Mouse (Mus musculus) limb, embryonic 10.5 days (tissue): ENCODE results near the gene Fam107b. TPM values are rescaled to one million over a fixed set of nuclear protein-coding genes. Genes with fewer than 3 reads are reported as not detected.
"Not testable (repeated sequence)": the region's sequence is repeated elsewhere in the genome, so short reads cannot be mapped to it uniquely, and the experiment has no call there.

Source experiments
- DNase-seq: peaks from one replicate; pipeline ENCODE4 v3.0.0-alpha.2; 2017; ENCODE audit warnings: low spot score
- H3K27ac ChIP-seq: fragments of 300-500 bp; sonication (generic); 2 replicates; pipeline ENCODE4 v1.5.1; 2016; ENCODE audit warnings: mild to moderate bottlenecking
- H3K27me3 ChIP-seq: fragments of 300-500 bp; sonication (generic); 2 replicates; pipeline ENCODE4 v1.6.1; 2016; ENCODE audit warnings: low read depth, mild to moderate bottlenecking; ENCODE audit not compliant: poor library complexity, severe bottlenecking
- H3K36me3 ChIP-seq: fragments of 300-500 bp; sonication (generic); 2 replicates; pipeline ENCODE4 v1.6.1; 2016; ENCODE audit warnings: mild to moderate bottlenecking, moderate library complexity
- H3K4me1 ChIP-seq: fragments of 300-500 bp; sonication (generic); 2 replicates; pipeline ENCODE4 v1.6.1; 2016
- H3K4me3 ChIP-seq: fragments of 300-500 bp; sonication (generic); 2 replicates; pipeline ENCODE4 v1.5.1; 2016; ENCODE audit warnings: mild to moderate bottlenecking, moderate library complexity
- H3K9me3 ChIP-seq: fragments of 300-500 bp; sonication (generic); replicated peaks from 2 replicates; pipeline ENCODE4 v1.6.1; 2016; ENCODE audit warnings: mild to moderate bottlenecking
- WGBS: fragments of 180-500 bp; shearing (Covaris S2); methylation state at CpG from one replicate; pipeline ENCODE4 v1.1.7; 2016; 5-methylcytosine and 5-hydroxymethylcytosine counted together
- polyA plus RNA-seq: library from polyadenylated mRNA; unstranded; fragments of >200 nt; fragmentation: Nextera tagmentation; extraction: Ambion mirVana; gene quantifications from 2 replicates; pipeline ENCODE4 v1.2.1, GENCODE M21; 2016

Gene Fam107b
- polyA plus RNA-seq, 1 experiment from 2014 or later: 48.8 TPM

- 71% methylated on average over 4 of the region's 4 CpGs for WGBS
- H3K36me3 ChIP-seq: no peaks in the 10 kb centered on the region
- no peak overlapping the region for H3K4me3 ChIP-seq
- 0 out of 2 replicates have a peak, but pooled peaks cover 4% of the 10 kb centered on the region for H3K4me1 ChIP-seq
- DNase-seq: no peak
- no peak overlapping the region for H3K27ac ChIP-seq
- no peaks in the 10 kb centered on the region for H3K9me3 ChIP-seq
- no peaks in the 10 kb centered on the region for H3K27me3 ChIP-seq
These were observed 119.9 kb downstream of the Fam107b start for GRCm38 (mm10) chr2:3690221-3690620.

DNA sequence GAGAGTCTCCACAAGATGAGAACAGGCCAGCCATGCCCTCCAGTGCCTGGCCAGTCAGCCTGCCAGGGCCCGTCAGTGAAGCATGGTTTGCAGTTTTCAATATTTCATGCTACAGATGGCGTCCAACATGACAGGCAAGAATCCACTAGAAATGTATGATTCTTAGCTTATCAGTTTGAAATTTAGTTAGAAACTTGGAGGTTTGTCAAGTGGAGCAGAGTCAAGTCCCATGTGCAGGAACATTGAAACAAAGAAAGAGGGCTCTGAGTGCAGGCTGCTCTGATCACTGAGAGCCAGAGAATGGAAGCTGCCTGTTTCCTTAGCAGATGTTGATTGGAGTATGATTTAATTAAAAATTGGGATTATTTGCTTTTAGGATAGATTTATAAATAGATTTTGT is 122.5 kb downstream of the Fam107b start:
- Histone ChIP-seq H3K9me3 (no peaks in the 10 kb centered on the region), H3K4me3 (no peak overlapping the region), H3K4me1 (0 out of 2 replicates have a peak, but pooled peaks cover 4% of the 10 kb centered on the region), H3K27me3 (no peaks in the 10 kb centered on the region), H3K27ac (no peak overlapping the region), H3K36me3 (no peaks in the 10 kb centered on the region)
- WGBS: 89% methylated on average over 2 of the region's 2 CpGs
- no peak for DNase-seq

- WGBS: 89% methylated on average over 5 of the region's 5 CpGs
These were observed 125.6 kb downstream of the Fam107b start for GRCm38 (mm10) chr2:3695900-3696299.

GRCm38 (mm10) chr2:3700368-3700767 is 130.1 kb downstream of the Fam107b start:
- 92% methylated on average over 1 of the region's 1 CpGs for WGBS
- Histone ChIP-seq H3K4me1 (peaks cover 7% of the 10 kb centered on the region; the same call in 1 of the 2 replicates), H3K27ac (no peak overlapping the region), H3K4me3 (no peak overlapping the region), H3K36me3 (no peaks in the 10 kb centered on the region), H3K9me3 (no peaks in the 10 kb centered on the region), H3K27me3 (no peaks in the 10 kb centered on the region)
- no peak for DNase-seq

More at GRCm38 (mm10) chr2:3695900-3696299, 125.6 kb downstream of the Fam107b start:
- DNase-seq: no peak
- Histone ChIP-seq H3K27ac (no peak overlapping the region), H3K9me3 (no peaks in the 10 kb centered on the region), H3K4me3 (no peak overlapping the region), H3K4me1 (no peaks in the 10 kb centered on the region), H3K27me3 (no peaks in the 10 kb centered on the region), H3K36me3 (no peaks in the 10 kb centered on the region)

- Histone ChIP-seq H3K36me3 (no peaks in the 10 kb centered on the region), H3K9me3 (no peaks in the 10 kb centered on the region), H3K27me3 (no peaks in the 10 kb centered on the region), H3K27ac (no peak overlapping the region), H3K4me1 (peaks cover 7% of the 10 kb centered on the region; the same call in 1 of the 2 replicates), H3K4me3 (no peak overlapping the region)
- 88% methylated on average over 7 of the region's 7 CpGs for WGBS
- DNase-seq: no peak
These were observed 132.4 kb downstream of the Fam107b start for GRCm38 (mm10) chr2:3702640-3703190.

DNA sequence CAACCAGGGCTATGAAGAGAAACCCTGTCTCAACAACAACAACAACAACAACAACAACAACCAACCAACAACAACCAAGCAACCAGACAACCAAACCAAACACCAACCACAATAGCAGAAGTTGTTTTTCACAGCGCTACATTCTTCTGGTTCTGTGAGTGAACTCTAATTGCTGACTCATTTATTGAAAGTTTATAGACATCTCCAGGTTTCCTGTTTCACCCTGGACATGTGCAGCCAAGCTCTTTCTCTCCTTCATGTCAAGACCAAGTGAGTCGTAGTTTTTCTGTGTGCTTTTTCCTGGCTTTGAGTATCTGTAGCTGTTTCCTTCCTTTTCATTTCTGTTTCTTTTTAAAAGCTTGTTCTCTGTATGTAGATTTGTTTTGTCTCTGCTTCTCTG is 133.5 kb downstream of the Fam107b start:
- H3K27ac ChIP-seq: no peak overlapping the region
- no peaks in the 10 kb centered on the region for H3K27me3 ChIP-seq
- H3K4me3 ChIP-seq: no peak overlapping the region
- H3K4me1 ChIP-seq: peaks cover 7% of the 10 kb centered on the region; the same call in 1 of the 2 replicates
- no peaks in the 10 kb centered on the region for H3K36me3 ChIP-seq
- no peaks in the 10 kb centered on the region for H3K9me3 ChIP-seq
- DNase-seq: no peak
- WGBS: 87% methylated on average over 2 of the region's 2 CpGs

GRCm38 (mm10) chr2:3704311-3705162 is 134.2 kb downstream of the Fam107b start:
- no peaks in the 10 kb centered on the region for H3K27me3 ChIP-seq
- peaks cover 7% of the 10 kb centered on the region; the same call in 1 of the 2 replicates for H3K4me1 ChIP-seq
- H3K9me3 ChIP-seq: no peaks in the 10 kb centered on the region
- no peak for DNase-seq
- 74% methylated on average over 9 of the region's 9 CpGs for WGBS
- H3K27ac ChIP-seq: no peak overlapping the region
- no peak overlapping the region for H3K4me3 ChIP-seq
- H3K36me3 ChIP-seq: no peaks in the 10 kb centered on the region

DNA sequence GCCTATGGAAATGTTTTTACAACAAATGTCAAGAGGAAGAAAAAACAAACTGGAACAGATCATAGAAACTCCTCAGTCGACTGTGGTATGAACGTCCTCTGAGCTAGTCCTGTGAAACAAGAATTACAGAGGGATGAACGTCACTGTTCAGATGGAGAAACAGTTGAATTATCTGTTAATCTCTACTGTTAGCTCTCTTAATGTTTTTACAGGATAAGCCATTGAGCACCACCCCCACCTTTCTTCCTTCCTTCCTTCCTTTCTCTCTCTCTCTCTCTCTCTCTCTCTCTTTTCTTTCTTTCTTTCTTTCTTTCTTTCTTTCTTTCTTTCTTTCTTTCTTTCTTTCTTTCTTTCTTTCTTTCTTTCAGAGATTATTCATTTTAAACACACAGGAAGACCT is 135.0 kb downstream of the Fam107b start:
- H3K4me3 ChIP-seq, H3K36me3 ChIP-seq, H3K4me1 ChIP-seq, H3K9me3 ChIP-seq, H3K27ac ChIP-seq, H3K27me3 ChIP-seq, DNase-seq: not testable (repeated sequence)
- 84% methylated on average over 3 of the region's 3 CpGs for WGBS

DNA sequence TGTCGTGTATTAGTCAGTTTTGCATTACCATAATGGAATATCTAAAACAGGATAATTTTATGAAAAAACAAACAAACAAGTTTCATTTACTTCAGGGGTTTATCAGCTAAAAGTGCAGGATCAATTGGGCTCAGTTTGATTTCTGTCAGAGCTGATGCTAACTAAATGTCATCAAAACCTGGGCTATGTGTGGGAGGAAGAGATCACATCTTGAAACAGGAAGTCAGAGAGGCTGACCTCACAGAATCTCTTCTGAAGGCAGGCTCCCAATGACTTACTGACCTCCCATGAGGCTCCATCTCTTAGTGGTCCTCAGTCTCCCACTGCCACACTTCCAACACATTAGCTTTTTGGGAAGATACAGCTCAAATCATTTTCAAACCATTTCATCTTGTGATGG is 136.9 kb downstream of the Fam107b start:
- H3K36me3 ChIP-seq: no peaks in the 10 kb centered on the region
- no peak overlapping the region for H3K4me3 ChIP-seq
- H3K27me3 ChIP-seq: no peaks in the 10 kb centered on the region
- H3K9me3 ChIP-seq: no peaks in the 10 kb centered on the region
- no peak overlapping the region for H3K27ac ChIP-seq
- H3K4me1 ChIP-seq: peaks cover 7% of the 10 kb centered on the region; the same call in 1 of the 2 replicates
- no peak for DNase-seq
- WGBS: 80% methylated on average over 1 of the region's 1 CpGs

GRCm38 (mm10) chr2:3708621-3709020 is 138.3 kb downstream of the Fam107b start:
- 93% methylated on average over 4 of the region's 4 CpGs for WGBS
- DNase-seq: no peak
- no peak overlapping the region for H3K27ac ChIP-seq
- no peaks in the 10 kb centered on the region for H3K36me3 ChIP-seq
- peaks cover 7% of the 10 kb centered on the region; the same call in 1 of the 2 replicates for H3K4me1 ChIP-seq
- no peaks in the 10 kb centered on the region for H3K9me3 ChIP-seq
- H3K4me3 ChIP-seq: no peak overlapping the region
- no peaks in the 10 kb centered on the region for H3K27me3 ChIP-seq

GRCm38 (mm10) chr2:3709882-3710281 is 139.6 kb downstream of the Fam107b start:
- no peaks in the 10 kb centered on the region for H3K36me3 ChIP-seq
- no peak overlapping the region for H3K4me3 ChIP-seq
- no peaks in the 10 kb centered on the region for H3K27me3 ChIP-seq
- H3K4me1 ChIP-seq: peaks cover 10% of the 10 kb centered on the region
- 91% methylated on average over 2 of the region's 2 CpGs for WGBS
- no peaks in the 10 kb centered on the region for H3K9me3 ChIP-seq
- H3K27ac ChIP-seq: no peak overlapping the region
- no peak for DNase-seq

DNA sequence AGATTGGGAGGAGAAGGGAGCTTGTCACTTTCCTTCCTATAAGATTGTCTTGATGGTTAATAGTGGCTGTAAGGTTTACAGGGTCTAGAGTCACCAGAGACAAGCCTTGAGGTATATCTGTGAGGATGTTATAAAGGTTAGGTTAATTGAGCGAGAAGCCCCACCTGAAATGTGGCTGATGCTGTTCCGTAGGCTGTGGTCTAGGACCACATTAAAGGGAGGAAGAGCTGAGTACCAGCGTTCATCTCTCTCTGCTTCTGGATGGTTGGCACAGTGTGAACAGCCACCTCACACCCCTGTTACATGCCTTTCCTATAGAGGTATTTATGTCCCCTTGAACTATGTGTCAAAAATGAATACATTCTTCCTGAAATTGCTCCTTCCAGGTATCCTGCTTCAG is 140.2 kb downstream of the Fam107b start:
- Histone ChIP-seq H3K36me3 (no peaks in the 10 kb centered on the region), H3K4me3 (no peak overlapping the region), H3K9me3 (no peaks in the 10 kb centered on the region), H3K4me1 (peaks cover 16% of the 10 kb centered on the region), H3K27me3 (no peaks in the 10 kb centered on the region), H3K27ac (no peak overlapping the region)
- no peak for DNase-seq
- whole genome bisulfite sequencing: 93% methylated on average over 3 of the region's 3 CpGs

DNA sequence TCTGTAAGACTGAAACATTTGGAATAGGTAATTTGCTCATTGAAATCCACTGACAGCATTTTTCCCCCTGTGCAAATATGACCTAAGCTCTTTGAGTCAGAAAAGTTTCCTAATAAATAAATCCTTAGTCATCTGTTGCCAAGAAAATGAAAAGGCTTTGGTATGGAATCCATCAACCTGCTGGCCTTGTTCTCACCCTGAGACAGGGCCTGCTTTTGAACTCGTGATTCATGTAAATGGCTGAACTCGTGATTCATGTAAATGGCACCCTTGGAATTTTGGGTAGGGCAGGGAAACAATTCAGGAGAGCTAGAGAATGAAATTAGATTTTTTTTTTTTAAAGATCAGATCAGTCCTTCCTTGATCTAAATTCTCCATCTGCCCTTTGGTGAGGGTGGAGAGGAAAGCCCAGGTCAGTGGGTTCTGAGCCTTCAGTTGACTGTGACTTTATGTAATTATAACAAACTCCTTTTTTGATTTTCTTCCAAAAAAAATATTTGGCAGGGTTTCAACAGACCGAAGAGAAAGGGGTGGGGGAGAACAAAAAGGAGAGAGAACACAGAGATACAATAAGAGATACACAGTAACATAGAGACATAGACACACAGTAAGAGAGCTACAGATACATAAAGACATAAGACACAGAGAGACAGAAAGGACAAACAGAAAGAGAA is 142.2 kb downstream of the Fam107b start:
- Histone ChIP-seq H3K4me3 (no peak overlapping the region), H3K27ac (no peak overlapping the region), H3K27me3 (no peaks in the 10 kb centered on the region), H3K36me3 (no peaks in the 10 kb centered on the region), H3K9me3 (no peaks in the 10 kb centered on the region), H3K4me1 (peaks cover 27% of the 10 kb centered on the region)
- DNase-seq: no peak
- 82% methylated on average over 3 of the region's 3 CpGs for WGBS
